Mouse (Mus musculus): ENCODE data around the gene Clec1a. TPM values are rescaled to one million over a fixed set of nuclear protein-coding genes. Genes with fewer than 3 reads are reported as not detected.
A peak's percentile ranks its signal among the peaks of the same experiment; 100 is the strongest.

Clec1a gene
- total and polyA plus RNA-seq, 2 experiments, result 0.34 to 3.2 TPM

- Histone ChIP-seq H3K4me1 (ENCODE audit: control insufficient read depth, insufficient read depth, low read length) (no peaks in the 10 kb centered on the region; the same call in 1 of the 2 replicates), H3K79me2 (ENCODE audit: control insufficient read depth, insufficient read depth, low read length) (no peaks in the 10 kb centered on the region), H3K36me3 (ENCODE audit: control insufficient read depth, insufficient read depth, low read length) (no peaks in the 10 kb centered on the region), H3K27ac (replicated peaks; ENCODE audit: insufficient read depth, low read depth, low read length) (no peak overlapping the region), H3K9ac (ENCODE audit: low read depth, low read length) (no peak overlapping the region), H3K4me3 (ENCODE audit: insufficient read depth, low read depth, low read length) (no peak overlapping the region), H3K27me3 (ENCODE audit: control insufficient read depth, insufficient read depth, low read length) (no peaks in the 10 kb centered on the region)
- 79% methylated on average over 5 of the region's 5 CpGs for WGBS
- DNase-seq (ENCODE audit: extremely low read depth, low read depth, low spot score), result peak; percentile 43
- no peak for TF ChIP-seq POLR2A (IDR thresholded peaks at IDR 0.05; ENCODE audit: extremely low read depth, insufficient read depth, low read length)
- no peak for TF ChIP-seq CTCF (IDR thresholded peaks at IDR 0.05; ENCODE audit: low read depth, low read length)
Measured at GRCm38 (mm10) chr6:129434239-129434638, 17.6 kb downstream of the Clec1a start.

GRCm38 (mm10) chr6:129427281-129427680 is 24.5 kb downstream of the Clec1a start:
- H3K4me1 ChIP-seq (ENCODE audit: control insufficient read depth, insufficient read depth, low read length), result peaks cover 8% of the 10 kb centered on the region
- H3K27ac ChIP-seq (replicated peaks; ENCODE audit: insufficient read depth, low read depth, low read length), result no peak overlapping the region
- H3K79me2 ChIP-seq (ENCODE audit: control insufficient read depth, insufficient read depth, low read length), result no peaks in the 10 kb centered on the region
- no peaks in the 10 kb centered on the region for H3K36me3 ChIP-seq (ENCODE audit: control insufficient read depth, insufficient read depth, low read length)
- H3K9ac ChIP-seq (ENCODE audit: low read depth, low read length), result no peak overlapping the region
- H3K4me3 ChIP-seq (ENCODE audit: insufficient read depth, low read depth, low read length), result no peak overlapping the region
- WGBS, result 89% methylated on average over 4 of the region's 4 CpGs
- no peak for DNase-seq (ENCODE audit: extremely low read depth, low read depth, low spot score)
- no peaks in the 10 kb centered on the region for H3K27me3 ChIP-seq (ENCODE audit: control insufficient read depth, insufficient read depth, low read length)
- no peak for TF ChIP-seq POLR2A (IDR thresholded peaks at IDR 0.05; ENCODE audit: extremely low read depth, insufficient read depth, low read length)

- WGBS, result 56% methylated on average over 5 of the region's 5 CpGs
- no peak overlapping the region for H3K27ac ChIP-seq (replicated peaks; ENCODE audit: insufficient read depth, low read depth, low read length)
Measured at GRCm38 (mm10) chr6:129425812-129426211, 26.0 kb downstream of the Clec1a start.

GRCm38 (mm10) chr6:129425217-129425616 is 26.6 kb downstream of the Clec1a start:
- no peaks in the 10 kb centered on the region for H3K79me2 ChIP-seq (ENCODE audit: control insufficient read depth, insufficient read depth, low read length)
- no peaks in the 10 kb centered on the region for H3K36me3 ChIP-seq (ENCODE audit: control insufficient read depth, insufficient read depth, low read length)
- H3K9ac ChIP-seq (ENCODE audit: low read depth, low read length), result no peak overlapping the region
- no peak for TF ChIP-seq CTCF (IDR thresholded peaks at IDR 0.05; ENCODE audit: low read depth, low read length)
- TF ChIP-seq POLR2A (IDR thresholded peaks at IDR 0.05; ENCODE audit: extremely low read depth, insufficient read depth, low read length), result no peak
- H3K27ac ChIP-seq (replicated peaks; ENCODE audit: insufficient read depth, low read depth, low read length), result peak overlapping the region; percentile 15; the same call in 1 of the 2 replicates
- H3K27me3 ChIP-seq (ENCODE audit: control insufficient read depth, insufficient read depth, low read length), result no peaks in the 10 kb centered on the region
- 65% methylated on average over 5 of the region's 5 CpGs for WGBS
- peaks cover 11% of the 10 kb centered on the region for H3K4me1 ChIP-seq (ENCODE audit: control insufficient read depth, insufficient read depth, low read length)
- H3K4me3 ChIP-seq (ENCODE audit: insufficient read depth, low read depth, low read length), result no peak overlapping the region
- no peak for DNase-seq (ENCODE audit: extremely low read depth, low read depth, low spot score)

More at GRCm38 (mm10) chr6:129425812-129426211, 26.0 kb downstream of the Clec1a start:
- Histone ChIP-seq H3K4me3 (ENCODE audit: insufficient read depth, low read depth, low read length) (no peak overlapping the region), H3K4me1 (ENCODE audit: control insufficient read depth, insufficient read depth, low read length) (peaks cover 11% of the 10 kb centered on the region), H3K27me3 (ENCODE audit: control insufficient read depth, insufficient read depth, low read length) (no peaks in the 10 kb centered on the region), H3K9ac (ENCODE audit: low read depth, low read length) (no peak overlapping the region), H3K36me3 (ENCODE audit: control insufficient read depth, insufficient read depth, low read length) (no peaks in the 10 kb centered on the region), H3K79me2 (ENCODE audit: control insufficient read depth, insufficient read depth, low read length) (no peaks in the 10 kb centered on the region)
- TF ChIP-seq CTCF (IDR thresholded peaks at IDR 0.05; ENCODE audit: low read depth, low read length) (no peak), POLR2A (IDR thresholded peaks at IDR 0.05; ENCODE audit: extremely low read depth, insufficient read depth, low read length) (no peak)
- no peak for DNase-seq (ENCODE audit: extremely low read depth, low read depth, low spot score)

- WGBS, result 26% methylated on average over 1 of the region's 1 CpGs
- no peak overlapping the region for H3K27ac ChIP-seq (replicated peaks; ENCODE audit: insufficient read depth, low read depth, low read length)
- peaks cover 11% of the 10 kb centered on the region for H3K4me1 ChIP-seq (ENCODE audit: control insufficient read depth, insufficient read depth, low read length)
- H3K36me3 ChIP-seq (ENCODE audit: control insufficient read depth, insufficient read depth, low read length), result no peaks in the 10 kb centered on the region
- no peaks in the 10 kb centered on the region for H3K27me3 ChIP-seq (ENCODE audit: control insufficient read depth, insufficient read depth, low read length)
- H3K4me3 ChIP-seq (ENCODE audit: insufficient read depth, low read depth, low read length), result no peak overlapping the region
- peak; percentile 61 for DNase-seq (ENCODE audit: extremely low read depth, low read depth, low spot score)
- no peaks in the 10 kb centered on the region for H3K79me2 ChIP-seq (ENCODE audit: control insufficient read depth, insufficient read depth, low read length)
- TF ChIP-seq CTCF (IDR thresholded peaks at IDR 0.05; ENCODE audit: low read depth, low read length) (peak; percentile 75), POLR2A (IDR thresholded peaks at IDR 0.05; ENCODE audit: extremely low read depth, insufficient read depth, low read length) (no peak)
- H3K9ac ChIP-seq (ENCODE audit: low read depth, low read length), result no peak overlapping the region
Measured at GRCm38 (mm10) chr6:129423734-129424072, 28.1 kb downstream of the Clec1a start.

- Histone ChIP-seq H3K4me3 (ENCODE audit: insufficient read depth, low read depth, low read length) (no peak overlapping the region), H3K36me3 (ENCODE audit: control insufficient read depth, insufficient read depth, low read length) (no peaks in the 10 kb centered on the region), H3K27me3 (ENCODE audit: control insufficient read depth, insufficient read depth, low read length) (no peaks in the 10 kb centered on the region), H3K27ac (replicated peaks; ENCODE audit: insufficient read depth, low read depth, low read length) (0 out of 2 replicates have a peak overlapping the region, but pooled peaks have one; percentile 8), H3K79me2 (ENCODE audit: control insufficient read depth, insufficient read depth, low read length) (no peaks in the 10 kb centered on the region), H3K4me1 (ENCODE audit: control insufficient read depth, insufficient read depth, low read length) (peaks cover 11% of the 10 kb centered on the region), H3K9ac (ENCODE audit: low read depth, low read length) (no peak overlapping the region)
- 55% methylated on average over 4 of the region's 4 CpGs for WGBS
- peak; percentile 39 for DNase-seq (ENCODE audit: extremely low read depth, low read depth, low spot score)
- TF ChIP-seq CTCF (IDR thresholded peaks at IDR 0.05; ENCODE audit: low read depth, low read length) (no peak), POLR2A (IDR thresholded peaks at IDR 0.05; ENCODE audit: extremely low read depth, insufficient read depth, low read length) (no peak)
Measured at GRCm38 (mm10) chr6:129423040-129423733, 28.6 kb downstream of the Clec1a start.

Data from liver, adult 2 months (tissue).